26 mouse cellular contexts compared by ENCODE assay signal in genomic region chr5:144226220-144226619, GRCm38 (mm10). TPM values are rescaled to one million over a fixed set of nuclear protein-coding genes. Genes with fewer than 3 reads are reported as not detected.
A peak's percentile ranks its signal among the peaks of the same experiment; 100 is the strongest.
DNase-seq lines count a peak whose midpoint lies in the region; ATAC-seq and TF ChIP-seq lines count a peak whose summit lies in the region.
"Had no signal": no experiment of that assay in that cellular context is flagged by ENCODE, and none has a peak within 500 bp of the region (broad histone marks: within the 10 kb centered on the region; RNA-seq: fewer than 3 reads in every experiment).

No protein-coding gene starts in this region.

- H3K27me3 ChIP-seq in E14TG2a.4 (ENCODE audit: insufficient read depth, low read length): 0 out of 2 replicates have a peak, but pooled peaks cover 2% of the 10 kb centered on the region
- H3K27me3 ChIP-seq: embryonic facial prominence, embryonic 12.5 days; embryonic facial prominence, embryonic 15.5 days; heart, embryonic 12.5 days; heart, embryonic 15.5 days; hindbrain, embryonic 15.5 days; intestine, embryonic 15.5 days had no signal

- ATAC-seq in CD4-positive, CD25-positive, alpha-beta regulatory T cell, adult 4 months: no peak
- no peak for ATAC-seq in activated CD4-positive, CD25-positive, alpha-beta regulatory T cell, adult 4 months
- ATAC-seq: forebrain, embryonic 14.5 days; forebrain, postnatal 0 days; intestine, embryonic 15.5 days had no signal

- intact Hi-C loops in gastrocnemius, postnatal 14 days (cut with DNase I; ENCODE audit: low total_unique reads): no loop called here

- peak overlapping the region; percentile 70 for H3K4me3 ChIP-seq in E14TG2a.4 (replicated peaks; ENCODE audit: low read length)
- H3K4me3 ChIP-seq in ES-E14 (ENCODE audit: insufficient read depth in 1 of 2, low read depth in 1 of 2, low read length in 2 of 2, poor library complexity in 1 of 2, severe bottlenecking in 1 of 2): peak overlapping the region; percentile 59 to 72
- H3K4me3 ChIP-seq: embryonic facial prominence, embryonic 12.5 days; embryonic facial prominence, embryonic 15.5 days; gastrocnemius, adult 2 months; heart, embryonic 12.5 days; heart, embryonic 15.5 days; hindbrain, embryonic 15.5 days; intestine, embryonic 15.5 days had no signal

- H3K9me3 ChIP-seq in E14TG2a.4 (ENCODE audit: low read length) (peaks cover 11% of the 10 kb centered on the region), ES-E14 (ENCODE audit: control insufficient read depth, insufficient read depth, low read depth, low read length) (no peaks in the 10 kb centered on the region)
- H3K9me3 ChIP-seq: embryonic facial prominence, embryonic 12.5 days; embryonic facial prominence, embryonic 15.5 days; heart, embryonic 12.5 days; heart, embryonic 15.5 days; hindbrain, embryonic 15.5 days; intestine, embryonic 15.5 days had no signal

- peak overlapping the region; percentile 50; the same call in 1 of the 2 replicates for H3K9ac ChIP-seq in ES-E14 (ENCODE audit: insufficient read depth, low read depth, low read length, poor library complexity, severe bottlenecking)
- H3K9ac ChIP-seq: embryonic facial prominence, embryonic 12.5 days; embryonic facial prominence, embryonic 15.5 days; forebrain, postnatal 0 days; heart, embryonic 12.5 days; heart, embryonic 15.5 days; hindbrain, embryonic 15.5 days; intestine, embryonic 15.5 days had no signal

- in situ Hi-C loops in ES-E14 (cut with MboI; ENCODE audit: low sequenced_read_pairs in 2 of 2, unreplicated experiment in 2 of 2): no loop called here

- H3K27ac ChIP-seq in ES-E14 (ENCODE audit: insufficient read depth, low read depth, low read length, poor library complexity, severe bottlenecking): no peak overlapping the region
- H3K27ac ChIP-seq: embryonic facial prominence, embryonic 12.5 days; embryonic facial prominence, embryonic 15.5 days; gastrocnemius, adult 2 months; heart, embryonic 15.5 days; hindbrain, embryonic 15.5 days; intestine, embryonic 15.5 days had no signal

- no peak for TF ChIP-seq CTCF in E14TG2a.4 (conservative IDR thresholded peaks at IDR 0.05; ENCODE audit: low read length)

- H3K4me1 ChIP-seq in E14TG2a.4 (replicated peaks; ENCODE audit: low read depth, low read length) (peaks cover 42% of the 10 kb centered on the region), ES-E14 (ENCODE audit: control insufficient read depth in 2 of 2, insufficient read depth in 2 of 2, low read length in 2 of 2, poor library complexity in 1 of 2) (peaks cover 0 to 4% of the 10 kb centered on the region in 2 experiments; a peak in 1 of 4 replicates)

- H3K36me3 ChIP-seq in E14TG2a.4 (ENCODE audit: insufficient read depth, low read length) (no peaks in the 10 kb centered on the region), ES-E14 (ENCODE audit: control insufficient read depth, insufficient read depth, low read length, poor library complexity, severe bottlenecking) (no peaks in the 10 kb centered on the region)
- H3K36me3 ChIP-seq: embryonic facial prominence, embryonic 12.5 days; embryonic facial prominence, embryonic 15.5 days; heart, embryonic 12.5 days; heart, embryonic 15.5 days; hindbrain, embryonic 15.5 days; intestine, embryonic 15.5 days had no signal

- peak; percentile 29 for DNase-seq in CD4-positive, CD25-positive, alpha-beta regulatory T cell, adult 2 months (ENCODE audit: low read depth, low spot score)
- peak; percentile 57 for DNase-seq in ES-E14 (ENCODE audit: low read depth, low spot score)
- DNase-seq in ZHBTc4 (ENCODE audit: low read depth, low spot score): peak; percentile 70
- DNase-seq in gastrocnemius, postnatal 14 days: no peak
- DNase-seq in ovary, adult 18-20 months (ENCODE audit: low spot score): no peak
- DNase-seq: adrenal gland, postnatal 10 days; adrenal gland, postnatal 36 days; cerebellum, adult 18-20 months; cerebellum, postnatal 25 days; forebrain, postnatal 0 days; gastrocnemius, adult 2 months; gastrocnemius, postnatal 25 days; heart, adult 18-20 months; heart, postnatal 14 days; heart, postnatal 4 days; kidney, adult 11 months had no signal

TF ChIP-seq in ES-E14, 5 proteins besides CTCF, POLR2A, EP300 and RAD21:
- TF ChIP-seq ZC3H11A (IDR thresholded peaks at IDR 0.05; ENCODE audit: borderline replicate concordance, low read depth, low read length): no peak
- no peak for TF ChIP-seq CHD2 (IDR thresholded peaks at IDR 0.05; ENCODE audit: low read depth, low read length)
- TF ChIP-seq HCFC1 (IDR thresholded peaks at IDR 0.05; ENCODE audit: borderline replicate concordance, insufficient read depth, low read length): no peak
- TF ChIP-seq MAFK (IDR thresholded peaks at IDR 0.05; ENCODE audit: insufficient read depth, low read depth, low read length): no peak
- TF ChIP-seq ZNF384 (IDR thresholded peaks at IDR 0.05; ENCODE audit: low read depth, low read length): no peak

RNA-seq across cellular contexts. Expression of gene Tecpr1, which starts 2.8 kb away (rescaled TPM):
- 100 to 1,000 TPM in 1 of 2 experiments, 10 to 100 TPM in 1; 78.5 to 109 TPM for polyA plus RNA-seq in CD4-positive, CD25-positive, alpha-beta regulatory T cell, adult 4 months (2017; shearing (Covaris generic))
- total RNA-seq in ES-E14 (2012; rRNA removed): 18.3 and 22.1 TPM in 2 replicates
- 10 to 100 TPM; 13.9 to 17.8 TPM for total RNA-seq in gastrocnemius, postnatal 14 days (2021)
- 10 to 100 TPM; 68.3 to 97.8 TPM for polyA plus RNA-seq in activated CD4-positive, CD25-positive, alpha-beta regulatory T cell, adult 4 months (2017; shearing (Covaris generic))

RNA-seq across cellular contexts. Expression of gene Bri3, which starts 18.0 kb away (rescaled TPM):
- 1 to 10 TPM; 2.6 to 5.2 TPM for polyA plus RNA-seq in CD4-positive, CD25-positive, alpha-beta regulatory T cell, adult 4 months (2017; shearing (Covaris generic))
- total RNA-seq in ES-E14 (2012; rRNA removed): 21.9 and 26.4 TPM in 2 replicates
- total RNA-seq in gastrocnemius, postnatal 14 days (2021): 10 to 100 TPM; 39.1 to 39.7 TPM
- polyA plus RNA-seq in activated CD4-positive, CD25-positive, alpha-beta regulatory T cell, adult 4 months (2017; shearing (Covaris generic)): 1 to 10 TPM; 2.5 to 4.7 TPM

RNA-seq across cellular contexts. Expression of gene Bhlha15, which starts 36.1 kb away (rescaled TPM):
- under 1 TPM in 1 of 2 experiments, not detected in 1; 0.39 TPM for polyA plus RNA-seq in CD4-positive, CD25-positive, alpha-beta regulatory T cell, adult 4 months (2017; shearing (Covaris generic))
- total RNA-seq in ES-E14 (2012; rRNA removed): 1.1 TPM in 2 replicates
- total RNA-seq in gastrocnemius, postnatal 14 days (2021): not detected
- under 1 TPM in 1 of 2 experiments, not detected in 1; 0.09 TPM for polyA plus RNA-seq in activated CD4-positive, CD25-positive, alpha-beta regulatory T cell, adult 4 months (2017; shearing (Covaris generic))
- total RNA-seq: forebrain, postnatal 0 days; gastrocnemius, adult 2 months; gastrocnemius, postnatal 25 days; heart, postnatal 14 days had no signal
- polyA plus RNA-seq: forebrain, postnatal 0 days had no signal

Comparison
In these comparisons a context has a peak if more than half of its experiments do, and no peak if none do; other contexts are left out.
1. DNase-seq: peak in CD4-positive, CD25-positive, alpha-beta regulatory T cell, adult 2 months (single experiment), ES-E14 (single experiment) and ZHBTc4 (single experiment); none in gastrocnemius, postnatal 14 days (single experiment) and ovary, adult 18-20 months (single experiment).